Mouse (Mus musculus) liver, postnatal 0 days (tissue): Measurements from ENCODE around the gene Smpd2. TPM values are rescaled to one million over a fixed set of nuclear protein-coding genes. Genes with fewer than 3 reads are reported as not detected.

ENCODE experiments used
- ATAC-seq: fragments of 200-750 bp; cut with Nextera tagmentation; 2 replicates; pipeline ENCODE4 v1.8.0; 2017; ENCODE audit warnings: mild to moderate bottlenecking, moderate library complexity
- DNase-seq: peaks from one replicate; pipeline ENCODE4 v3.0.0-alpha.2; 2016
- H3K27ac ChIP-seq: fragments of 300-500 bp; sonication (generic); 2 replicates; pipeline ENCODE4 v1.5.1; 2014; ENCODE audit warnings: antibody characterized with exemption, moderate library complexity, mild to moderate bottlenecking, low read depth
- H3K27me3 ChIP-seq: fragments of 300-500 bp; sonication (generic); 2 replicates; pipeline ENCODE4 v1.6.1; 2014; ENCODE audit warnings: low read length, control low read depth, mixed read lengths; ENCODE audit not compliant: insufficient read depth
- H3K36me3 ChIP-seq: fragments of 300-500 bp; sonication (generic); replicated peaks from 2 replicates; pipeline ENCODE4 v1.6.1; 2014; ENCODE audit warnings: mild to moderate bottlenecking, control low read depth, low read length, moderate library complexity, mixed read lengths; ENCODE audit not compliant: insufficient read depth
- H3K4me1 ChIP-seq: fragments of 300-500 bp; sonication (generic); 2 replicates; pipeline ENCODE4 v1.6.1; 2014; ENCODE audit warnings: antibody characterized with exemption, mild to moderate bottlenecking, control low read depth; ENCODE audit not compliant: insufficient read depth
- H3K4me2 ChIP-seq: fragments of 300-500 bp; sonication (generic); 2 replicates; pipeline ENCODE4 v1.6.1; 2014; ENCODE audit warnings: low read depth, mild to moderate bottlenecking, low read length, moderate library complexity, mixed read lengths
- H3K4me3 ChIP-seq: fragments of 300-500 bp; sonication (generic); 2 replicates; pipeline ENCODE4 v1.5.1; 2014; ENCODE audit warnings: low read depth, low read length
- H3K9ac ChIP-seq: fragments of 300-500 bp; sonication (generic); replicated peaks from 2 replicates; pipeline ENCODE4 v1.6.1; 2014; ENCODE audit warnings: mild to moderate bottlenecking, moderate library complexity
- H3K9me3 ChIP-seq: fragments of 300-500 bp; sonication (generic); 2 replicates; pipeline ENCODE4 v1.6.1; 2016; ENCODE audit warnings: mild to moderate bottlenecking, control low read depth, low read length, mixed read lengths
- CTCF ChIP-seq: sonication (generic); IDR thresholded peaks from 2 replicates; pipeline ENCODE4 v1.5.1; 2016; ENCODE audit warnings: antibody characterized with exemption, low read depth
- EP300 ChIP-seq: IDR thresholded peaks from 2 replicates; pipeline ENCODE4 v1.6.1; 2016; ENCODE audit warnings: antibody characterized with exemption, low read depth, mild to moderate bottlenecking
- WGBS: fragments of 180-500 bp; shearing (Covaris S2); extraction: QIAGEN DNeasy Blood & Tissue Kit; methylation state at CpG from one replicate; pipeline ENCODE4 v1.1.7; 2014; ENCODE audit not compliant: insufficient replicate concordance; 5-methylcytosine and 5-hydroxymethylcytosine counted together
- polyA plus RNA-seq: library from polyadenylated mRNA; unstranded; fragments of >200 nt; fragmentation: Nextera tagmentation; extraction: Ambion mirVana; gene quantifications from 2 replicates; pipeline ENCODE4 v1.2.1, GENCODE M21; 2015

The Smpd2 gene
- polyA plus RNA-seq, 1 experiment from 2014 or later: 19.7 TPM

DNA sequence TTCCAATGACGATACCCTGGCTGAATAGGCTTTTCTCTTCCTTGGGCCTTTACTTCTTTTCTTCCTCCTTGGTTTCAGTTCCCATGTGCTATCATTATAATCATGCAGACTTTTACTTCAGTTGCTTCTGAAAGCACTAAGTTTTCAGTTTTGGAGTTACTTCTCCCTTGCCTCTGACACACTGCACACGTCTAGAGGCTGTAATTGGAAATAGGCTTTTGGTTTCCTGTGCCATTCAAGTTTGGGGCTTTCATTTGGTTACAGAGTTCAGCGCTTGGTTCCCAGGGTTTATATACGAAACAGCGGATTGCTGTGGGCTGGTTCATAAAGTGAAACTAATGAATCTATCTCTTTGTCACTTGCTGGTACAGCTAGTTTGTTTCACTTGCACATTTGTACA is 39.8 kb upstream of the Smpd2 start:
- no peaks in the 10 kb centered on the region for H3K9me3 ChIP-seq
- H3K4me2 ChIP-seq: no peak overlapping the region
- WGBS: 76% methylated on average over 5 of the region's 5 CpGs
- TF ChIP-seq EP300: no peak
- TF ChIP-seq CTCF: no peak
- DNase-seq (no peak), ATAC-seq (no peak)
- no peak overlapping the region for H3K9ac ChIP-seq
- peaks cover 7% of the 10 kb centered on the region for H3K4me1 ChIP-seq
- H3K4me3 ChIP-seq: no peak overlapping the region
- no peak overlapping the region; the same call in 1 of the 2 replicates for H3K27ac ChIP-seq
- no peaks in the 10 kb centered on the region for H3K27me3 ChIP-seq
- H3K36me3 ChIP-seq: peaks cover 62% of the 10 kb centered on the region

DNA sequence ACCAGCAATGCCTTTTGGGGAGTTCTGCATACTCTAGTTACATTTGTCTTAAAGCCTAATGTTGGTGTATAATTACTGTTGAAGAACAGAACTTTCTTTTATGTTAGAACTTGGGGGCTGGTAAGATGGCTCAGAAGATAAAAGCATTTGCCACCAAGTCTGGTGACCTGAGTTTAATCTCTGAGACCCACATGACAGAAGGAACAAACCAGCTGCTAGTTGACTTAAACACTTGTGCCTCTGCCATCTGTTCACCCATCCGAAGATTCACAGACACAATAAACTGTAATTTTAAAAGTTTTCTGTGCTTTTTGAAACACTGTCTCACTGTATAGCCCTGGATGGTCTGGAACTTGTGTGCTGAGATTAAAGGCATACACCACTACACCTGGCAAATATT is 35.5 kb upstream of the Smpd2 start:
- H3K27me3 ChIP-seq: no peaks in the 10 kb centered on the region
- H3K9ac ChIP-seq: no peak overlapping the region
- peaks cover 53% of the 10 kb centered on the region for H3K36me3 ChIP-seq
- WGBS: 75% methylated on average over 1 of the region's 1 CpGs
- ATAC-seq (no peak), DNase-seq (no peak)
- peaks cover 28% of the 10 kb centered on the region for H3K4me1 ChIP-seq
- H3K4me3 ChIP-seq: no peak overlapping the region
- no peak for TF ChIP-seq EP300
- H3K27ac ChIP-seq: no peak overlapping the region
- no peaks in the 10 kb centered on the region for H3K9me3 ChIP-seq
- H3K4me2 ChIP-seq: no peak overlapping the region

DNA sequence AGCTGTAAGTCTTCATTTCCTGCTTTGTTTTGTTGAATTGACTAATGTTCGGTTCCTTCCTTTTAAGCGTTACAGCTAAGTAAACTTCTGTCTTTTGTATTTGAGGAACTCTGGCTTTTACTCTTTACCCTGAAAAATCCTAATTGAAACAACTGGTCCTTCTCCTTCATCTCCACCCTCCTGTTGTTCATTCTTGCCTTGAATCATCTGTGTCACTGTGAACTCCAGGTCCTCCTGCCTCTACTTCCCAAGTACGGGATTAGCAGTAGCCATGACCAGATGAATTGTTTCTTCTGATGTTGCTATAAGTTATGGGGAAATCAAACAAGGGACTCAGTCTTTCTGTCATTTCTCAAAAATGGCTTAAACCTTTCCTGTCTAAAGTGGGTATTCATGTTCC is 33.2 kb upstream of the Smpd2 start:
- no peak for TF ChIP-seq EP300
- TF ChIP-seq CTCF: no peak
- H3K4me3 ChIP-seq: peak overlapping the region; percentile 10; the same call in 1 of the 2 replicates

DNA sequence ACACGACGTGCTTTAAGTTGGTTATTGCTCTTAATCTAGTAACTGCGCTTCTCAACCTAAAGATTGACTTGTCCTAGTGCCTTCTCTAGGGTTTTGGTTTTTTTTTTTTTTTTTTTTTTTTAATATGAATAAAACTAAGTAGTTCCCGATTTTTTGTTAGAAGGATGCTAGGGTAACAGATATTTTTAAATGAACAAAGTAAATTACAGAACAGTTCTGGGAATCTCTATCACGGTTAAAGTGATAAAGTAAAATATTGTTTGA is 30.2 kb upstream of the Smpd2 start:
- peak overlapping the region; percentile 71 for H3K4me2 ChIP-seq
- 5% methylated on average over 5 of the region's 5 CpGs for WGBS
- peak overlapping the region; percentile 99 for H3K4me3 ChIP-seq
- H3K27ac ChIP-seq: peak overlapping the region; percentile 98; the same call in 1 of the 2 replicates
- no peak for TF ChIP-seq CTCF
- TF ChIP-seq EP300: no peak
- H3K9ac ChIP-seq: peak overlapping the region; percentile 97
- H3K4me1 ChIP-seq: peaks cover 30% of the 10 kb centered on the region
- no peak for ATAC-seq
- no peak for DNase-seq
- H3K9me3 ChIP-seq: no peaks in the 10 kb centered on the region
- H3K36me3 ChIP-seq: peaks cover 16% of the 10 kb centered on the region
- no peaks in the 10 kb centered on the region for H3K27me3 ChIP-seq

More for the DNA sequence above, 33.2 kb upstream of the Smpd2 start:
- 46% methylated on average over 3 of the region's 3 CpGs for WGBS
- Histone ChIP-seq H3K27ac (peak overlapping the region; percentile 75; the same call in 1 of the 2 replicates), H3K9me3 (no peaks in the 10 kb centered on the region), H3K4me1 (peaks cover 30% of the 10 kb centered on the region), H3K9ac (no peak overlapping the region), H3K27me3 (no peaks in the 10 kb centered on the region), H3K4me2 (peak overlapping the region; percentile 71; the same call in 1 of the 2 replicates), H3K36me3 (peaks cover 38% of the 10 kb centered on the region)
- DNase-seq (no peak), ATAC-seq (no peak)

DNA sequence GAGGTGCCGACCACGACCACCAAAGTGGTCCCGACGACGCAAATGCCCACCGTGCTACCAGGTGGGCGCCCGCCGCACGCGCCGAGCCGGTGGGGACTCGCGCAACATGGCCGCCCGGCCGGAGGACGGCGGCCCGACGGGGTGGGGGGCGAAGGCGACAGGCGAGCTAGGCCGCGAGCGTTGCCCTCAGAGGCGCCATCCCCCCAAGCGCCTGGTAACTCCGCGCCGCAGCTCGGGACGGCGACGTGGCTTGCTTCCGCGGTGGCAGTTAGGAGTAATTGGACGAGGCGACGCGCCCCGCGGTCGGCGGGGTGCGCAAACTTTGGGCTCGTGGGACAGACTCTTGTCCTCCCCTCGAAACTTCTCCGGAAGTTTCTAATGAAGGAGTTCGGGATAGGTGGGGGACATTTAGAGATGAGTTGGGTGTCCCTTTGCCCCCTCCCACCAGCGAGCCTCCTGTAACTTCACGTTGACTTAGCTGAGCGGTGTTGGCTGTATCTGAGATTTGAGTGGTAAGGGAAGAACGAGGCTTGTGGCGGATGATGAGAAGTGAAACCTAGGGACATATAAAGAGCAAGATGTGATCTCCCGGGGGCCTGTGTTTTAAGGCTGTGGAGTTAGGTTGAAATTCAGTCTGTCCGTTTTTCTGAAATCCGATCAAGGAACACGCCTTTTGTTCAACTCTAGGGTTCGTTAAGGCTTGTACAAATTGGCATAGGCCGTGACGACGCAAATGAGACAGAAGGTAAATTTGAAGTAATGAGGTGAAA is 29.7 kb upstream of the Smpd2 start:
- peak overlapping the region; percentile 97 for H3K9ac ChIP-seq
- WGBS: under 1% methylated on average over 64 of the region's 65 CpGs
- peaks cover 28% of the 10 kb centered on the region for H3K4me1 ChIP-seq
- no peaks in the 10 kb centered on the region for H3K9me3 ChIP-seq
- peak; percentile 35 for ATAC-seq
- H3K27me3 ChIP-seq: no peaks in the 10 kb centered on the region
- H3K36me3 ChIP-seq: peaks cover 12% of the 10 kb centered on the region
- H3K4me2 ChIP-seq: peak overlapping the region; percentile 71
- peak; percentile 71 for DNase-seq
- H3K27ac ChIP-seq: peak overlapping the region; percentile 98
- TF ChIP-seq EP300 (no peak), CTCF (no peak)
- peak overlapping the region; percentile 99 for H3K4me3 ChIP-seq

DNA sequence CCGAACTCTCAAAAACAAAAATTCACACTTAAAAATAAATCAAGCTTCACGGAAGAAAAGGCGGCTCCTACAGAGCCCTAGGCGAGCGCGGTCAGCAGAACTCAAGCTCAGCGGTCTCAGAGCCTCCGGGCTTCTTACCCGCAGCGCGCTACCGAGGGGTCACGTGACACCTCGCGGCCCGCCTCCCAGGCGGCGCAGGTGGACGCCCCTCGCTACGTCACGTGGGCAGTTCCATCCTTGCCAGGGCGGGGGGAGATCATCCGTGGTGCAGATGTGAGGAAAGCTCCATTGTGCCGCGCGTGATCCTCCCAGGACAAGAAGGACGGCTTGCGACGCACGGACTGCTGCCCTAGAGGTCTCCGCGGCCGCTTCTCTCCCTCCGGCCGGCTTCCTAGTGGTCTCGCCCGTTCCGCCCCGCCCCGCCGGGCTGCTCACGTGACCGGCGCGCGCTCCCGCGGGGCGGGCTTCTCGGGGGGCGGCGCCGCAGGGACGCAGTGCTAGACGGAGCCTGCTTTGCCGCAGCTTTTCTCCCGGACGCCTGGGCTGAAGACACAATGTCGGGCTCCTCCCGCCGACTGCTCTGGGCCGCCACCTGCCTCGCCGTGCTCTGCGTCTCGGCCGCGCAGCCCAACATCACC is 28.9 kb upstream of the Smpd2 start, which contains the start of gene Cd164:
Cd164 (plus strand) TSS at position 434 of the 638 bp plus-strand sequence.
- DNase-seq (peak; percentile 95), ATAC-seq (peak; percentile 89)
- H3K27ac ChIP-seq: peak within 1 kb of the TSS; percentile 98
- H3K4me2 ChIP-seq: peak within 1 kb of the TSS; percentile 71
- H3K9ac ChIP-seq: peak within 1 kb of the TSS; percentile 97
- no peaks in the 10 kb centered on the region for H3K27me3 ChIP-seq
- H3K9me3 ChIP-seq: no peaks in the 10 kb centered on the region
- 2% methylated on average over 60 of the region's 69 CpGs for WGBS
- H3K4me1 ChIP-seq: peaks cover 28% of the 10 kb centered on the region
- H3K4me3 ChIP-seq: peak within 1 kb of the TSS; percentile 99
- peaks cover 8% of the 10 kb centered on the region for H3K36me3 ChIP-seq
- TF ChIP-seq CTCF: 0 out of 2 replicates have a peak, but pooled peaks have one; percentile 0
- 0 out of 2 replicates have a peak, but pooled peaks have one; percentile 41 for TF ChIP-seq EP300
